Mouse (Mus musculus): ENCODE data around the gene Kat5. TPM values are rescaled to one million over a fixed set of nuclear protein-coding genes. Genes with fewer than 3 reads are reported as not detected.

Kat5 gene
- polyA plus RNA-seq, 1 experiment = 156 TPM

DNA sequence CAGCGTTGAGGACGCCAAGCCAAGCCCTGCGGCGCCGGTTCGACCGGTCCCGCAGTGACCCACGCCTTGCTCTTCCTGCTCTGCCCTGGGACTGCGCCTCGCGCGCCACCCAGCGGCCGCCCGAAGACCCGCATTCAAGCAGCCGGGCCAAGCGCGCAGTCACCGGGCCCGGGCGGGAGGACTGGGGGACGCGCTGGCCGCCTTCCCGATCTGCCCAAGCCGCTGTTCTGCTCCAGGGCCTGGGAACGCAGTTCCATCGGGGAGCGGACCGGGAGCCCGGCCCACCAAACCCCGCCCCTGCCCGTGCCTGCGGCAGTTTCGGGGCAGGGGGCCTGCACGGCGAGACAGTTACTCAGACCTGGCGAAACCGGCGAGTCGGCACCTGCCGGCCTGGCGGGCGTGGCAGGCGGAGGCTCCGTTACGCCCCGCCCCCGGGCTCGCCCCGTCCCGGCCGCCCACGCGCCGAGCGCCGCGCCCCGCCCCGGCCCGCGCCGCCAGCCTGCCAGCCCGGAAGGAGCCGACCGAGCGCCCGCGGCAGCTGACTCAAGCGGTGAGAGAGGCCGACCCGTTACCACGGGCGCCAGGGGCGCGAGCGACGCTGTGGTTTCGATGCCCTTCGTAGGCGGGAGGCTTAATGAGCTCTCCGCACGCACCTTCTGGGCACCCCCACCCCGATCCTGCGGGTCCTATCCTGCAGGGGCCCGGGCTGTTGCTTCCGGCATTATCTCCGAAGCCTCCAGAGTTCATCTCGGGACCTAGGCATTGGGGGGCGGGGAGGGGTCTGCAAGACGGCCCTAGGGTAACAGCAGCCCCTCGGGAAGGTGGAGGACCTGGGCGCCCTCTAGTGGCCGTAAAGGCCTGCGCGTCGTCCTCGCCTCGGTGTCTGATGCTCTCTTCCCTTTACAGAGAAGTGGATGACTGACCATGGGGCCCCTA is 42.2 kb downstream of the Kat5 start, which contains the start of gene Ap5b1:
Gene Ap5b1, plus strand, starts transcription at position 492 of the 936 bp plus-strand sequence.
- TF ChIP-seq GATA1 (IDR thresholded peaks at IDR 0.05; ENCODE audit: low read length) = no peak

DNA sequence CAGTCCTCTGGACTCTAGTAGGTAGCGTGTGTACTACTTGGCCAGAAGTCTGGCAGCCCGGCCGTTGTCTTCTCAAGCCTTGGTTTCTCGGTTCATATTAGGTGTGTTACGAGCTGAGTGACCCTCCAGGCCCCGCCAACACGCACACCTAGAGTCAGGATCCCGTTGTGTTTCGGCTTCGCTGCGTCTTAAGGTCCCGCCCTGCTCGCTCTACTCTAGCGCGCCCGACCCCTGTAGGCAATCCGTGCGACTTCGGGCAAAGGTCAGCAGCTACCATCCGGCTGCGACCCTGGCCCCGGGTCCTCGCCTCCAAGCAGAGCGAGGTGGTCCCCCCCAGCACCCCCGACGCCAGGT is 42.9 kb downstream of the Kat5 start:
- no peak for TF ChIP-seq GATA1 (IDR thresholded peaks at IDR 0.05; ENCODE audit: low read length)

DNA sequence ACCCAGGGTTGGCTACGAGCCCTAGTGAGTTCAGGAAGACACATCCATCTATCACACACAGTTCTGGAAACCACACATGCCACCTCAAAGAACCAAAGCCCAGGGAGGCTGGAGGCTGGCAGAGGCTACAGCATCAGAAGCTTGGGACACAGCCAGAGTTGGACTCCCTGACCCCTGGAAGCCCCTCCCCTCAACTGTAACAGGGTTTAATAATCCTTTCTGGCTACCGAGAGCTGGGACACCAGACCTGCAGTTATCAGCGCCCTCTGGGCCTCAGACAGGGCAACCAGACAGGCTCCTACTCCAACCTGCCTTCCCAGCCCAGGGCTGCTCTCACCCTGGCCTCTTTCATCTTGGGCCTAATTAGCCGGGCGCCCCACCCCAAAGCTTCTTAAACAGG is 43.7 kb downstream of the Kat5 start:
- no peak for TF ChIP-seq GATA1 (IDR thresholded peaks at IDR 0.05; ENCODE audit: low read length)

DNA sequence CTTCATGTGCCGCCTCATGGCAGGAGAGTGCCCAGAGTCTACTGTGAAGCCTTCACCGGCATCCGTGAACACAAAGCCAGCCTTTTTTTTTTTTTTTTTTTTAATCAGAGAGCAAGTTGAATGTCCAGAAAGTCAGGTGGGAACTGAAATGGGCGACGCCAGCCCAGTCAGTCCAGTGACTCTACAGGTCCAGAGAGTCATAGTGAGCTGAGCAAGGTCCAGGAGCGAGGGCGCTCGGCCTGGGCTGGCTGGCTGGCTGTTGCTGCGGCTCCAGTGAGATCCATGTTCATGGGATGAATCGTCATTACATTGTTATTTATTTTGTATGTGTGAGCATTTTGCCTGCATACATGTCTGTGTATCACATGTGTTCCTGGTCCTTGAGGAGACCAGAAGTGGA is 47.3 kb downstream of the Kat5 start:
- TF ChIP-seq GATA1 (IDR thresholded peaks at IDR 0.05; ENCODE audit: low read length) = no peak

DNA sequence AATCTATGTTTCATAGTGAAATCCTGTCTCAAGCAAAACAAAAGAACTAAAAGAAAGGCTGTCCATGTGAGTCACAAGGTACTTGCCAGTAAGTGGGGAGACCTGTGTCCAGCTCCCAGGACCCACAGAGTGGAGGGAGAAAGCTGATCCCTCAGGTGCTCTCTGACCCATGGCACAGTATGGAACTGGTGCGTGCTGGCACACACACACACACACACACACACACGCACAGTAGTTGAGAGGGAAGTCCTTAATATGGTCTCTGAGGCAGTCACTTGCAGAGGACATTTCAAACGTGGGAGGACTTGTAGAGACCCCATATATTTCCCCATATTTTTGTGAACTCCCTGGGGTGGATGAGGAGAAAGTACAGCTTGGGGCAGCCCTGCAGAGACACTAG is 48.2 kb downstream of the Kat5 start:
- TF ChIP-seq GATA1 (IDR thresholded peaks at IDR 0.05; ENCODE audit: low read length) = no peak

DNA sequence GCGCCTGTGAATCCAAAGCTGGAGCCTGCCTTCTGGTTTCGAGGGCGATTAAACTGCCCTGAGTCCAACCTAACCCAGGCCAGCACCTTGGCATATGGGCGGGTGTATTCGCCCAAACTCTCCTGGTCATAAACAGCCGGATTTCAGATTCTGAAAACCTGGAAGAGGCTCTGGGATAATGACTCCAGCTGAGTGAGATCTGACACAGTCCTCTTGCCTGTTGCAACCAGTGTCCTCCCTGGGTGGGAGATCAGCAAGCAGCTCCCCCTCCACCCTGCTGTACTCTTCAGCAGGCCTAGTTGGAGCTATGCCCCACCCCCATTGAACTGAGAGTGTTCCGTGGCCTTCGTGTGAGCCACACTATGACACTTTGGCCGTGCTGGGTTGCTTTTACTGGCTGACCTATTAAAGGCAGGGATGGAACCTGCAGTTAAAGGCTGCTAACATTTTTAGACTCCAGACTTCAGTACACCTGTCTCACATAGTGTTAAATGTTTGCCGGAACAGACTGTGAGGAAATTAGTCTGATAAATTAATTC is 48.7 kb downstream of the Kat5 start:
- no peak for TF ChIP-seq GATA1 (IDR thresholded peaks at IDR 0.05; ENCODE audit: low read length)

DNA sequence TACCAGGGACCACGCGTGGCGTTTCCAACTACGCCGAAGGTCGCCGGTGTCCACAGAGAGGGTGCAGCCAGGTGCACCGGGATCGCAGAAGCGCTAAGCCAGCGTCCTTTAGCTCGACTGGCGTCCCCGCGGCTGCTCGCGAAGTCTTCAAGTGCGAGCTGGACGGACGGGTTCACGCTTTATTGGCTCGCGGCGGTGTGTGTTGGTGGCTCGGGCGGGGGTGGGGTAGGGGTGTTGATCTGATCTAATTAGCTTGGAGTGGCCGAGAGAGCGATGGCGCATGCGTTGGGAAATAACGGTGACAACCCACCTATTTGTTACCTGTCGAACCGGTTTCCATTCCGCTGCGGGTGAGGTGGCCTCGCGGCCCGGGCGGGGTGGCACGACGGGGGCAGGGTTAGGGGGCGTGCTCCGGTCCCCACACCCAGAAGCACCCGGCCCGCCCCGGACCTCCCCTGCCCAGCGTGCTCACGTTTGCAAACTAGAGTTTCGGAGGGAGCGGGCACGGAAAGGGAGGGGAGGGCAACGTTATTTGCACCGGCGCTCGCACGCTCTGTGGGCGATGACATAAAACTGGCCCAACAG is 49.5 kb downstream of the Kat5 start, which contains the start of gene Ovol1:
Gene Ovol1, minus strand, starts transcription at position 190 of the 585 bp plus-strand sequence.
- no peak for TF ChIP-seq GATA1 (IDR thresholded peaks at IDR 0.05; ENCODE audit: low read length)

DNA sequence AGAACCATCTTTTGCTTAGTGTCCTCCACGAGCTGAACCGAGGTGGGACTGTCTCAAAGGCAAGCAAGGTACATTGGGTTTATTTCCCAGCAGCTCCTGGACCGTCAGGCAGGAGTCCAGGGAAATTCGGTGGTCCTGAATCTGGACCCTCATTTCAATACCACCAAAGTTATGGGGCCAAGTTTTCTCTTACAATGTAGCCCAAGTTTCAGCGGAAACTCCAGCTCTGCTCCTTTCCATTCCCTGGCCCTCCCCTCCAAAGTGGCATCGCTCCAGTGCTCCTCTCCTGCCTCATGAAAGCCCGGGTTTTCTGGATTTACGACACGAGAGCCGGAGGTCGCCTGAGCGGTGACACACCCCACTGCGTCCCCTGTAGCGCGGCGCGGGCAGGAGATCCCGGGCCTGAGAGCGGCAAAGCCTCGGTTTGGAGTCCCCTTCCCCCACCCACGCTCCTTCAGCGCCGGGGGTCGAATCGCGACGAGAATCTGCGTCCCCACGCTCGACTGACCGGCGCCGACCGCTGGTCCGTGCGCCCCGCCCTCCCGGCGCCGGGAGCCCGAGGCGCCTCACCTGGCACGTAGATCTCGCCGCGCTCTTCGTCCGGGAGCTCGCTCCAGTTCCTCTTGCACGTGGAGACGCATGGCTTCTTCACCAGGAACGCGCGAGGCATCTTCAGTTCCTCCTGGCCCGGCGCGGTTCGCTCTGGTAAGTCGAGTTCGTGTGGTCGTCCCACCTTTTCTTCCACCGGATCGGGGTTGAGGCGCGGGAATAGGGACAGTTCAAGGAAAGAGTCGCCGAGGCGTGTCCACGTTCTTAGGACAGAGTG is 50.2 kb downstream of the Kat5 start:
- no peak for TF ChIP-seq GATA1 (IDR thresholded peaks at IDR 0.05; ENCODE audit: low read length)

DNA sequence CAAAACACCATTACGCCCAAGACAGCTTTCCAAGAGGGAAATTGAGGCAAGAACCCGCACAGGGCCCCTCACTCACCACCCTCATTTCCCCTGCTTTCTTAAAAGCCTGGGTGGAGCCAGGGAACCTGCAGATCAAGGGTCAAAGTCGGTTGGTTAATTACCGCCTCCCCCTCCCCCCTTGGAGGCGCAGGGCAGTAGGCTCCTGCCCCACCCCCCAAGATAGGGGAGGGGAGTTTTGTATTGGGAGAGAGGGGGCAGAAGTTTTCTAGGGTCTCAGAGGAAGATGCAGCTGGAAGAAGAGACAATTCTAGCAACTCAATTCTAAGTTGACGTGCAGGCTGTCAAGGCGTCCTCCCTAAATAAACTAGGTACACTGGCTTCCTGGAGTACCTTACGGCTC is 50.8 kb downstream of the Kat5 start:
- no peak for TF ChIP-seq GATA1 (IDR thresholded peaks at IDR 0.05; ENCODE audit: low read length)

DNA sequence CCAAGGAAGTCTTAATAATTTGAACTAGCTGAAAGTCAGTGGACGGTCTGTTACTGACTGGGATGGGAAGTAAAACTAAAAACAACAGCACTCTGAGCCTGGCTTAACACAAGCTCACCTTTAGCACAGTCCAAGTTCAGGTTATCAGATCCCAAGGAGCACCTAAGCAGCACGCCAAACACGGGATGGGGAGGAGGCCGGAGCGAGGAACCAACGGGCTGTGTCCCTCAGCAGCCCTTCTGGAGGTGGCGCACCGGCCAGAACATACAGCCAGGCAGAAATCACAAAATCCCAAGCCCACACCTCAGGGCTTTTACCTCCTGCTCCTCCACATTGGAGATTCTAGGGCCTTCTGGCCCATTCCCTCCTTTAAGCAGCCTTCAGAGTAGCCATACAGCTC is 51.3 kb downstream of the Kat5 start:
- no peak for TF ChIP-seq GATA1 (IDR thresholded peaks at IDR 0.05; ENCODE audit: low read length)

DNA sequence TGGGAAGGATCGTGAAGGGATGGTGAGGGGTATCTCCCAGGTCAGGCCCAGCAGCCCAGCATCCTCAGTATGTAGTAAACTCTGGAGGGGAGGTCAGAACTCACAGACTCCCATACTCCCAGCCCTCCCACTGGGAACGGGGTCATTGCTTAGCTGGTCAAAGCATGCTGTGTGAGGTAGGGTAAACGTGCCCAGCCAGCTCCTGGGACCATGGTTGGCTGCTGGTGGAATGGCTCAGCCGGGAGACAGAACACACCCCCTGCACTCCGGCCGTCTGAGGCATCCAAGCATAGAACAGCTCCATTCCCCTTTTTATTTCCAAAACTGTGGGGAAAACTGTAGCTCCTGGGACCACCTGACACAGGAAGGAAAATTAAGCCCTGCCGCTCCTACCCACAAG is 51.9 kb downstream of the Kat5 start:
- TF ChIP-seq GATA1 (IDR thresholded peaks at IDR 0.05; ENCODE audit: low read length) = no peak

DNA sequence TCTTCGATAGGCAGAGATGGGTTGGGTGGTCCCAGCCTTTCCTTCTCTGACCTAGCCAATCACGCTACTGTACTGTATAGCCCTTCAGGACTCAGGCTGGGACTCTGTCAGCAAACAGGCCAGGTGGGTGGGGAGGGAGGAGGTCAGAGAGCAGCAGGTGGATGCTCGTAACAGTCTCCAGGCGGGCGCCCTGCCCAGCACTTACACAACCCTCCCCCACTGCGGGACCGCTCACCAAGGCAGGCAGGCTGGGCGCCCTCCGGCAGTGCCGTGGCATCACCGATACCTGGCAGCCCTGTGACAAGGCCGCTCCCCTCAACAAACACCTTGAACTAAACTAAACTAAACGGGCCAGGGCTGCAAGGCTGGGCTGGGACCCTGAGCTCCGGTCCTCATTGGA is 55.8 kb downstream of the Kat5 start:
- TF ChIP-seq GATA1 (IDR thresholded peaks at IDR 0.05; ENCODE audit: low read length) = no peak

DNA sequence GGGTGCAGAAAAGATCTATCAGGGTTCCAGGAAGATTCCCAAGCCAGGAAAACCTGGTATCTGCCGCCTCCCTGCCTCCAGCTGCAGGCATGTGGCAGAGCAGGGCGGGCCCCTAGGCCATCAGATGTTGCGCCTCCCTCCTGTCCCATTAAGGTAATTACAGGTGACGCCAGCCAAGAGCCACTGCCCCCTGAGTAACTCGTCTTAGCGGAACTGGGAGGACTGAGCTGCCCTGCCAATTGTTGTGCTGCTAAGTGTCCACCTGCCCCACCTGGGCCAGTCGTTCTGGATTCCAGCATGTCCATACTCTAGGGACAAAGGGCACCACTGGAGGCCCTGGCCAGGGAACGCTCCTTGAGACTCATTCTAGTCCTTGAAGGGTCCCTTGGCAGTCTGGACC is 56.2 kb downstream of the Kat5 start:
- no peak for TF ChIP-seq GATA1 (IDR thresholded peaks at IDR 0.05; ENCODE audit: low read length)

Other genes starting within 250 kb of the Kat5 start
- gene Eif1ad, start 243.5 kb downstream of the Kat5 start, polyA plus RNA-seq (2012) = 90.9 and 126 TPM in 2 replicates
- gene Banf1, start 243.1 kb downstream of the Kat5 start, polyA plus RNA-seq (2012) = 212 and 288 TPM in 2 replicates
- gene Sart1, start 221.5 kb downstream of the Kat5 start, polyA plus RNA-seq (2012) = 198 and 219 TPM in 2 replicates
- 0.21 TPM in 1 of 2 replicates, not detected in the other for gene Tsga10ip, start 207.7 kb downstream of the Kat5 start, polyA plus RNA-seq (2012)
- gene Drap1, start 185.3 kb downstream of the Kat5 start, polyA plus RNA-seq (2012) = 379 and 390 TPM in 2 replicates
- 71.2 and 101 TPM in 2 replicates for gene AI837181, start 185.1 kb downstream of the Kat5 start, polyA plus RNA-seq (2012)
- 7.4 and 10.2 TPM in 2 replicates for gene Fosl1, start 162.7 kb downstream of the Kat5 start, polyA plus RNA-seq (2012)
- gene Ccdc85b, start 152.3 kb downstream of the Kat5 start, polyA plus RNA-seq (2012) = 13.0 and 16.9 TPM in 2 replicates
- 12.1 and 152 TPM in 2 replicates for gene Fibp, start 149.6 kb downstream of the Kat5 start, polyA plus RNA-seq (2012)
- gene Ctsw, start 141.7 kb downstream of the Kat5 start, polyA plus RNA-seq (2012) = not detected in 2 replicates
- gene Efemp2, start 136.3 kb downstream of the Kat5 start, polyA plus RNA-seq (2012) = 2.6 and 3.6 TPM in 2 replicates
- 34.6 and 51.3 TPM in 2 replicates for gene Mus81, start 121.8 kb downstream of the Kat5 start, polyA plus RNA-seq (2012)
- 1,095 and 1,191 TPM in 2 replicates for gene Cfl1, start 119.8 kb downstream of the Kat5 start, polyA plus RNA-seq (2012)
- 0.10 and 0.17 TPM in 2 replicates for gene 1700020D05Rik, start 106.5 kb downstream of the Kat5 start, polyA plus RNA-seq (2012)
- gene Snx32, start 99.7 kb downstream of the Kat5 start, polyA plus RNA-seq (2012) = 1.4 and 1.7 TPM in 2 replicates
- not detected in 2 replicates for gene Ovol1, start 49.6 kb downstream of the Kat5 start, polyA plus RNA-seq (2012)
- 18.6 and 18.8 TPM in 2 replicates for gene Ap5b1, start 42.2 kb downstream of the Kat5 start, polyA plus RNA-seq (2012)
- gene Rnaseh2c, start 8.4 kb downstream of the Kat5 start, polyA plus RNA-seq (2012) = 350 and 521 TPM in 2 replicates
- gene Rela, start 27.2 kb upstream of the Kat5 start, polyA plus RNA-seq (2012) = 79.0 and 109 TPM in 2 replicates
- 89.3 and 105 TPM in 2 replicates for gene Sipa1, start 53.5 kb upstream of the Kat5 start, polyA plus RNA-seq (2012)
- gene Map3k11, start 78.5 kb upstream of the Kat5 start, polyA plus RNA-seq (2012) = 136 and 165 TPM in 2 replicates
- 206 and 209 TPM in 2 replicates for gene Pcnx3, start 78.7 kb upstream of the Kat5 start, polyA plus RNA-seq (2012)
- gene Kcnk7, start 94.1 kb upstream of the Kat5 start, polyA plus RNA-seq (2012) = 0.21 and 0.23 TPM in 2 replicates
- 91.2 and 97.8 TPM in 2 replicates for gene Ehbp1l1, start 116.1 kb upstream of the Kat5 start, polyA plus RNA-seq (2012)
- gene Fam89b, start 119.4 kb upstream of the Kat5 start, polyA plus RNA-seq (2012) = 71.1 and 79.7 TPM in 2 replicates
- gene Ltbp3, start 130.7 kb upstream of the Kat5 start, polyA plus RNA-seq (2012) = not detected in 2 replicates
- gene Scyl1, start 161.2 kb upstream of the Kat5 start, polyA plus RNA-seq (2012) = 76.3 and 96.3 TPM in 2 replicates